Mouse (Mus musculus): ENCODE results near the gene Specc1. TPM values are rescaled to one million over a fixed set of nuclear protein-coding genes. Genes with fewer than 3 reads are reported as not detected.

Gene Specc1
- polyA plus RNA-seq, 1 experiment from 2014 or later = 15.0 TPM

- 38% methylated on average over 8 of the region's 8 CpGs for WGBS
- ATAC-seq (ENCODE audit: low read depth) = no peak
- no peaks in the 10 kb centered on the region for H3K4me1 ChIP-seq (ENCODE audit: control insufficient read depth, insufficient read depth, low read length)
- no peak overlapping the region for H3K27ac ChIP-seq (ENCODE audit: low read depth, low read length)
- no peak overlapping the region for H3K9ac ChIP-seq (replicated peaks; ENCODE audit: low read depth, low read length)
- no peaks in the 10 kb centered on the region for H3K27me3 ChIP-seq (ENCODE audit: control insufficient read depth, insufficient read depth, low read length)
- no peaks in the 10 kb centered on the region for H3K36me3 ChIP-seq (ENCODE audit: control insufficient read depth, insufficient read depth, low read length)
- no peak overlapping the region for H3K4me2 ChIP-seq (ENCODE audit: low read depth, low read length)
- H3K9me3 ChIP-seq (ENCODE audit: control insufficient read depth, low read length) = no peaks in the 10 kb centered on the region
- H3K4me3 ChIP-seq (ENCODE audit: low read depth, low read length) = no peak overlapping the region
Measured at GRCm38 (mm10) chr11:62024234-62024601, 67.7 kb downstream of the Specc1 start.

- 63% methylated on average over 5 of the region's 5 CpGs for WGBS
- Histone ChIP-seq H3K36me3 (ENCODE audit: control insufficient read depth, insufficient read depth, low read length) (no peaks in the 10 kb centered on the region), H3K27me3 (ENCODE audit: control insufficient read depth, insufficient read depth, low read length) (no peaks in the 10 kb centered on the region), H3K27ac (ENCODE audit: low read depth, low read length) (no peak overlapping the region), H3K9me3 (ENCODE audit: control insufficient read depth, low read length) (no peaks in the 10 kb centered on the region), H3K9ac (replicated peaks; ENCODE audit: low read depth, low read length) (no peak overlapping the region), H3K4me2 (ENCODE audit: low read depth, low read length) (no peak overlapping the region), H3K4me3 (ENCODE audit: low read depth, low read length) (no peak overlapping the region), H3K4me1 (ENCODE audit: control insufficient read depth, insufficient read depth, low read length) (no peaks in the 10 kb centered on the region)
- ATAC-seq (ENCODE audit: low read depth) = no peak
Measured at GRCm38 (mm10) chr11:62024952-62025351, 68.4 kb downstream of the Specc1 start.

- H3K27ac ChIP-seq (ENCODE audit: low read depth, low read length) = no peak overlapping the region
- no peaks in the 10 kb centered on the region for H3K36me3 ChIP-seq (ENCODE audit: control insufficient read depth, insufficient read depth, low read length)
- no peaks in the 10 kb centered on the region for H3K9me3 ChIP-seq (ENCODE audit: control insufficient read depth, low read length)
- H3K9ac ChIP-seq (replicated peaks; ENCODE audit: low read depth, low read length) = no peak overlapping the region
- H3K4me1 ChIP-seq (ENCODE audit: control insufficient read depth, insufficient read depth, low read length) = no peaks in the 10 kb centered on the region
- H3K4me2 ChIP-seq (ENCODE audit: low read depth, low read length) = no peak overlapping the region
- ATAC-seq (ENCODE audit: low read depth) = no peak
- H3K4me3 ChIP-seq (ENCODE audit: low read depth, low read length) = no peak overlapping the region
- 90% methylated on average over 2 of the region's 2 CpGs for WGBS
- no peaks in the 10 kb centered on the region for H3K27me3 ChIP-seq (ENCODE audit: control insufficient read depth, insufficient read depth, low read length)
Measured at GRCm38 (mm10) chr11:62025770-62026169, 69.2 kb downstream of the Specc1 start.

DNA sequence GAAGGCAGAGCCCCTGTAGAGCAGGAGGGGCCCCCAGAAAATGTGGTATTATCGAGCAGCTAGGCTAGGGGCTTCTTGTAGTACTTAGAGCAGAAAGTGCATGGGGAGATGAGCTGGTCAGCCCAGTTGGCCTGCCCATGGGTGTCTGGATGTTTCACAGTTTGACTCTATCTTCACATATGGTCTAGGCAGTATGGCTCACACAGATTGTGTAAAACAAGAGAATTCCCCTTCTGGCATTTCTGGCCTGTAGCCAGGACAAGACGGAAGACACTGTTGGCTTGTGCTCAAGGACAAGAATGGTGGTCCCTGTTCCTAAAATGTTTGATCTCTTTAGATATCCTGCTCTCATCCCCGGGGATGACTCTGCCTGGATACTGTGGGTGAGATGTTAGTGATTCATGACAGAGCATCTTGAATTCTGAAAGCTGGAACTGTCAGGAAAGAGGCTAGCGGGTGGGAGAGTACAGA, 69.8 kb downstream of the Specc1 start:
- Histone ChIP-seq H3K4me1 (ENCODE audit: control insufficient read depth, insufficient read depth, low read length) (no peaks in the 10 kb centered on the region), H3K27ac (ENCODE audit: low read depth, low read length) (no peak overlapping the region), H3K9me3 (ENCODE audit: control insufficient read depth, low read length) (no peaks in the 10 kb centered on the region), H3K27me3 (ENCODE audit: control insufficient read depth, insufficient read depth, low read length) (no peaks in the 10 kb centered on the region), H3K4me2 (ENCODE audit: low read depth, low read length) (no peak overlapping the region), H3K9ac (replicated peaks; ENCODE audit: low read depth, low read length) (no peak overlapping the region), H3K36me3 (ENCODE audit: control insufficient read depth, insufficient read depth, low read length) (no peaks in the 10 kb centered on the region), H3K4me3 (ENCODE audit: low read depth, low read length) (no peak overlapping the region)
- WGBS = 68% methylated on average over 4 of the region's 4 CpGs
- no peak for ATAC-seq (ENCODE audit: low read depth)

DNA sequence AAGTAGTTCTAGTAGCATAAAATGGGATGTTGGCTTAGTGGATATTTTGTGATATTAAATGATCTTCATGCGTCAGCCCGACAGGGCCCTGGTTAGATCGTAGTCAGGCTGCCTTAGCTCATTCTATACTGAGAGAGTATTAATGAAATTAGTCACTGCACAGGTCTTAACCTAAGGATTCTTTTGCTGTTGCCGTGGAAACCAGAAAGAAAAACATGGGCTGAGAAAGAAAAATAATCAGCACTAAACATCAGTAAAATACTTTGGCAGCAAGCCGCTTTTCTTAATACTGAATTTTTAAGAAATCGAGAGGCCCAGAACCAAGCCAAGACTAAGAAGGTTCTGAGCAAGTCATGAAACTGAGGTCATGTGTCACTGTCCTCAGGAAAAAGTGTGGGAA, 70.7 kb downstream of the Specc1 start:
- Histone ChIP-seq H3K27me3 (ENCODE audit: control insufficient read depth, insufficient read depth, low read length) (no peaks in the 10 kb centered on the region), H3K4me2 (ENCODE audit: low read depth, low read length) (no peak overlapping the region), H3K4me3 (ENCODE audit: low read depth, low read length) (no peak overlapping the region), H3K36me3 (ENCODE audit: control insufficient read depth, insufficient read depth, low read length) (no peaks in the 10 kb centered on the region), H3K4me1 (ENCODE audit: control insufficient read depth, insufficient read depth, low read length) (no peaks in the 10 kb centered on the region), H3K9me3 (ENCODE audit: control insufficient read depth, low read length) (no peaks in the 10 kb centered on the region), H3K9ac (replicated peaks; ENCODE audit: low read depth, low read length) (no peak overlapping the region), H3K27ac (ENCODE audit: low read depth, low read length) (no peak overlapping the region)
- ATAC-seq (ENCODE audit: low read depth) = no peak
- 82% methylated on average over 6 of the region's 6 CpGs for WGBS

- Histone ChIP-seq H3K4me1 (ENCODE audit: control insufficient read depth, insufficient read depth, low read length) (no peaks in the 10 kb centered on the region), H3K9ac (replicated peaks; ENCODE audit: low read depth, low read length) (no peak overlapping the region), H3K27me3 (ENCODE audit: control insufficient read depth, insufficient read depth, low read length) (no peaks in the 10 kb centered on the region), H3K4me2 (ENCODE audit: low read depth, low read length) (no peak overlapping the region), H3K36me3 (ENCODE audit: control insufficient read depth, insufficient read depth, low read length) (no peaks in the 10 kb centered on the region), H3K9me3 (ENCODE audit: control insufficient read depth, low read length) (no peaks in the 10 kb centered on the region), H3K27ac (ENCODE audit: low read depth, low read length) (no peak overlapping the region), H3K4me3 (ENCODE audit: low read depth, low read length) (no peak overlapping the region)
- no peak for ATAC-seq (ENCODE audit: low read depth)
- 66% methylated on average over 2 of the region's 2 CpGs for WGBS
Measured at GRCm38 (mm10) chr11:62027705-62028104, 71.1 kb downstream of the Specc1 start.

- Histone ChIP-seq H3K36me3 (ENCODE audit: control insufficient read depth, insufficient read depth, low read length) (no peaks in the 10 kb centered on the region), H3K9ac (replicated peaks; ENCODE audit: low read depth, low read length) (no peak overlapping the region), H3K4me3 (ENCODE audit: low read depth, low read length) (no peak overlapping the region), H3K4me1 (ENCODE audit: control insufficient read depth, insufficient read depth, low read length) (no peaks in the 10 kb centered on the region), H3K9me3 (ENCODE audit: control insufficient read depth, low read length) (no peaks in the 10 kb centered on the region), H3K27me3 (ENCODE audit: control insufficient read depth, insufficient read depth, low read length) (no peaks in the 10 kb centered on the region), H3K4me2 (ENCODE audit: low read depth, low read length) (no peak overlapping the region), H3K27ac (ENCODE audit: low read depth, low read length) (no peak overlapping the region)
- WGBS = 89% methylated on average over 9 of the region's 9 CpGs
- ATAC-seq (ENCODE audit: low read depth) = no peak
Measured at GRCm38 (mm10) chr11:62029171-62029570, 72.6 kb downstream of the Specc1 start.

- no peaks in the 10 kb centered on the region for H3K27me3 ChIP-seq (ENCODE audit: control insufficient read depth, insufficient read depth, low read length)
- no peak overlapping the region for H3K9ac ChIP-seq (replicated peaks; ENCODE audit: low read depth, low read length)
- H3K36me3 ChIP-seq (ENCODE audit: control insufficient read depth, insufficient read depth, low read length) = no peaks in the 10 kb centered on the region
- no peak for ATAC-seq (ENCODE audit: low read depth)
- H3K27ac ChIP-seq (ENCODE audit: low read depth, low read length) = no peak overlapping the region
- 47% methylated on average over 6 of the region's 6 CpGs for WGBS
- no peak overlapping the region for H3K4me3 ChIP-seq (ENCODE audit: low read depth, low read length)
- no peak overlapping the region for H3K4me2 ChIP-seq (ENCODE audit: low read depth, low read length)
- H3K9me3 ChIP-seq (ENCODE audit: control insufficient read depth, low read length) = no peaks in the 10 kb centered on the region
- H3K4me1 ChIP-seq (ENCODE audit: control insufficient read depth, insufficient read depth, low read length) = no peaks in the 10 kb centered on the region
Measured at GRCm38 (mm10) chr11:62034564-62034963, 78.0 kb downstream of the Specc1 start.

- no peak overlapping the region for H3K4me2 ChIP-seq (ENCODE audit: low read depth, low read length)
- no peak overlapping the region for H3K9ac ChIP-seq (replicated peaks; ENCODE audit: low read depth, low read length)
- no peaks in the 10 kb centered on the region for H3K36me3 ChIP-seq (ENCODE audit: control insufficient read depth, insufficient read depth, low read length)
- no peak for ATAC-seq (ENCODE audit: low read depth)
- no peaks in the 10 kb centered on the region for H3K4me1 ChIP-seq (ENCODE audit: control insufficient read depth, insufficient read depth, low read length)
- no peaks in the 10 kb centered on the region for H3K9me3 ChIP-seq (ENCODE audit: control insufficient read depth, low read length)
- no peak overlapping the region for H3K4me3 ChIP-seq (ENCODE audit: low read depth, low read length)
- no peaks in the 10 kb centered on the region for H3K27me3 ChIP-seq (ENCODE audit: control insufficient read depth, insufficient read depth, low read length)
- WGBS = 85% methylated on average over 1 of the region's 1 CpGs
- no peak overlapping the region for H3K27ac ChIP-seq (ENCODE audit: low read depth, low read length)
Measured at GRCm38 (mm10) chr11:62035220-62035619, 78.7 kb downstream of the Specc1 start.

GRCm38 (mm10) chr11:62040122-62040521, 83.6 kb downstream of the Specc1 start:
- Histone ChIP-seq H3K27ac (ENCODE audit: low read depth, low read length) (no peak overlapping the region), H3K36me3 (ENCODE audit: control insufficient read depth, insufficient read depth, low read length) (no peaks in the 10 kb centered on the region), H3K9ac (replicated peaks; ENCODE audit: low read depth, low read length) (no peak overlapping the region), H3K4me2 (ENCODE audit: low read depth, low read length) (no peak overlapping the region), H3K9me3 (ENCODE audit: control insufficient read depth, low read length) (no peaks in the 10 kb centered on the region), H3K4me3 (ENCODE audit: low read depth, low read length) (no peak overlapping the region), H3K4me1 (ENCODE audit: control insufficient read depth, insufficient read depth, low read length) (no peaks in the 10 kb centered on the region), H3K27me3 (ENCODE audit: control insufficient read depth, insufficient read depth, low read length) (no peaks in the 10 kb centered on the region)
- WGBS = 62% methylated on average over 2 of the region's 2 CpGs
- no peak for ATAC-seq (ENCODE audit: low read depth)

All from neural tube, embryonic 14.5 days (tissue).